29 mouse cellular contexts compared by ENCODE assay signal in genomic region chr6:86992349-86992748, GRCm38 (mm10).
"Had no signal": no experiment of that assay in that cellular context is flagged by ENCODE, and none has a peak within 500 bp of the region (broad histone marks: within the 10 kb centered on the region; RNA-seq: fewer than 3 reads in every experiment).

No protein-coding gene starts in this region.

- H3K4me3 ChIP-seq: embryonic facial prominence, embryonic 10.5 days; embryonic facial prominence, embryonic 12.5 days; embryonic facial prominence, embryonic 13.5 days; embryonic facial prominence, embryonic 15.5 days; erythroblast, embryonic 14.5 days; forebrain, embryonic 10.5 days; forebrain, embryonic 12.5 days; forebrain, embryonic 13.5 days; forebrain, embryonic 15.5 days; gastrocnemius, adult 2 months; heart, adult 2 months; heart, embryonic 10.5 days had no signal

- H3K27me3 ChIP-seq: embryonic facial prominence, embryonic 12.5 days; embryonic facial prominence, embryonic 13.5 days; embryonic facial prominence, embryonic 15.5 days; forebrain, embryonic 12.5 days; forebrain, embryonic 13.5 days; forebrain, embryonic 15.5 days had no signal

- H3K9me3 ChIP-seq: embryonic facial prominence, embryonic 10.5 days; embryonic facial prominence, embryonic 12.5 days; embryonic facial prominence, embryonic 13.5 days; embryonic facial prominence, embryonic 15.5 days; forebrain, embryonic 10.5 days; forebrain, embryonic 12.5 days; forebrain, embryonic 13.5 days; forebrain, embryonic 15.5 days; heart, embryonic 10.5 days had no signal

- DNase-seq: cerebellum, adult 8-10 months; cerebellum, adult 9-10 months; cerebellum, adult 9-11 months; cerebellum, postnatal 10 days; cerebellum, postnatal 14 days; cerebellum, postnatal 25 days; cerebellum, postnatal 36 days; embryo, embryonic 11 days; forebrain, postnatal 0 days; gastrocnemius, adult 2 months; gastrocnemius, postnatal 10 days; gastrocnemius, postnatal 14 days; gastrocnemius, postnatal 25 days; gastrocnemius, postnatal 36 days; heart, adult 11 months; heart, adult 18-20 months; heart, adult 2 months had no signal

- ATAC-seq: forebrain, embryonic 13.5 days; forebrain, embryonic 14.5 days; forebrain, embryonic 15.5 days; forebrain, embryonic 16.5 days; forebrain, postnatal 0 days had no signal

- H3K4me1 ChIP-seq: embryonic facial prominence, embryonic 10.5 days; embryonic facial prominence, embryonic 12.5 days; embryonic facial prominence, embryonic 13.5 days; embryonic facial prominence, embryonic 15.5 days; forebrain, embryonic 10.5 days; forebrain, embryonic 12.5 days; forebrain, embryonic 15.5 days had no signal

- H3K9ac ChIP-seq: embryonic facial prominence, embryonic 12.5 days; embryonic facial prominence, embryonic 13.5 days; embryonic facial prominence, embryonic 15.5 days; forebrain, embryonic 12.5 days; forebrain, embryonic 13.5 days; forebrain, embryonic 15.5 days; forebrain, postnatal 0 days had no signal

- H3K27ac ChIP-seq: embryonic facial prominence, embryonic 10.5 days; embryonic facial prominence, embryonic 12.5 days; embryonic facial prominence, embryonic 13.5 days; embryonic facial prominence, embryonic 15.5 days; forebrain, embryonic 10.5 days; forebrain, embryonic 12.5 days; forebrain, embryonic 13.5 days; forebrain, embryonic 15.5 days; gastrocnemius, adult 2 months; heart, adult 2 months had no signal

- H3K4me2 ChIP-seq: embryonic facial prominence, embryonic 12.5 days; embryonic facial prominence, embryonic 13.5 days; embryonic facial prominence, embryonic 15.5 days; forebrain, embryonic 12.5 days; forebrain, embryonic 13.5 days; forebrain, embryonic 15.5 days had no signal
